Mouse (Mus musculus) erythroid progenitor cell, adult 5-6 weeks (primary cell): ENCODE results near the gene Stoml2. TPM values are rescaled to one million over a fixed set of nuclear protein-coding genes. Genes with fewer than 3 reads are reported as not detected.

ENCODE experiments used
- ATAC-seq: replicated peaks from 2 replicates; pipeline ENCODE4 v1.8.0; 2016; ENCODE audit warnings: moderate number of reproducible peaks, mild to moderate bottlenecking, moderate TSS enrichment, inconsistent platforms; ENCODE audit not compliant: poor library complexity, low FRiP score, severe bottlenecking
- total RNA-seq, 2 experiments: library from RNA; stranded (forward) in 1 of 2; stranded (reverse) in 1 of 2; fragments of 150-400 nt in 1 of 2; fragments of 186-747, 209-891 nt in 1 of 2; gene quantifications; 2 replicates each; pipeline versions ENCODE4 v1.2.3 to v1.2.4; 2015 to 2017; ENCODE audit warnings: low replicate concordance in 2 of 2

Stoml2 gene
- total RNA-seq (2015; ENCODE audit: low replicate concordance), result 81.3 and 85.8 TPM in 2 replicates
- 34.6 and 43.5 TPM in 2 replicates for total RNA-seq (2017; ENCODE audit: low replicate concordance)

GRCm38 (mm10) chr4:43031237-43031995, at the start of gene Stoml2:
Gene Stoml2, minus strand, starts transcription at chr4:43031710.
- peak; percentile 94 for ATAC-seq

- ATAC-seq, result no peak
Observed at GRCm38 (mm10) chr4:43078071-43078718, 46.7 kb upstream of the Stoml2 start.

GRCm38 (mm10) chr4:43074923-43075322, 43.4 kb upstream of the Stoml2 start:
- ATAC-seq, result no peak

- no peak for ATAC-seq
Observed at GRCm38 (mm10) chr4:43065471-43065870, 34.0 kb upstream of the Stoml2 start.

- no peak for ATAC-seq
Observed at GRCm38 (mm10) chr4:43060286-43060685, 28.8 kb upstream of the Stoml2 start.

GRCm38 (mm10) chr4:43059697-43060096, 28.2 kb upstream of the Stoml2 start:
- ATAC-seq, result no peak

GRCm38 (mm10) chr4:43058753-43059654, 27.5 kb upstream of the Stoml2 start, which contains the start of gene Unc13b:
Gene Unc13b, plus strand, starts transcription at chr4:43058953.
- ATAC-seq, result peak; percentile 91

GRCm38 (mm10) chr4:43058392-43058752, 26.9 kb upstream of the Stoml2 start:
- no peak for ATAC-seq

GRCm38 (mm10) chr4:43057654-43058053, 26.1 kb upstream of the Stoml2 start:
- ATAC-seq, result no peak

GRCm38 (mm10) chr4:43052627-43053026, 21.1 kb upstream of the Stoml2 start:
- peak; percentile 89 for ATAC-seq

- 0 out of 2 replicates have a peak, but pooled peaks have one; percentile 53 for ATAC-seq
Observed at GRCm38 (mm10) chr4:43047231-43047630, 15.7 kb upstream of the Stoml2 start.

- ATAC-seq, result no peak
Observed at GRCm38 (mm10) chr4:43046607-43047006, 15.1 kb upstream of the Stoml2 start.

- peak; percentile 84 for ATAC-seq
Observed at GRCm38 (mm10) chr4:43045659-43046302, 14.3 kb upstream of the Stoml2 start, which contains the start of gene Fam214b. Gene Fam214b, minus strand, starts transcription at chr4:43046220.

GRCm38 (mm10) chr4:43045285-43045658, 13.8 kb upstream of the Stoml2 start:
- no peak for ATAC-seq

- no peak for ATAC-seq
Observed at GRCm38 (mm10) chr4:43044673-43045072, 13.2 kb upstream of the Stoml2 start.

GRCm38 (mm10) chr4:43043644-43044357, 12.3 kb upstream of the Stoml2 start:
- ATAC-seq, result no peak

GRCm38 (mm10) chr4:43040881-43041547, 9.5 kb upstream of the Stoml2 start:
- ATAC-seq, result no peak

- peak; percentile 83 for ATAC-seq
Observed at GRCm38 (mm10) chr4:43040114-43040572, 8.6 kb upstream of the Stoml2 start.
